Mouse (Mus musculus) adrenal gland, postnatal 36 days (tissue): ENCODE data around the gene Gm20388. TPM values are rescaled to one million over a fixed set of nuclear protein-coding genes. Genes with fewer than 3 reads are reported as not detected.

Source experiments
- DNase-seq, 2 experiments: peaks; one replicate each; pipeline ENCODE4 v3.0.0; 2021; ENCODE audit warnings: mixed read lengths in 1 of 2
- total RNA-seq, 2 experiments: library from RNA; stranded (reverse); gene quantifications; 2 replicates each; pipeline ENCODE4 v1.2.3; 2021

Gene Gm20388
- total RNA-seq, 2 experiments from 2014 or later, result 2.4 to 7.4 TPM

- DNase-seq, result no peak
Observed at GRCm38 (mm10) chr8:121842064-121842955, 1931.7 kb downstream of the Gm20388 start.

- no peak for DNase-seq
Observed at GRCm38 (mm10) chr8:121843184-121843733, 1932.6 kb downstream of the Gm20388 start.

GRCm38 (mm10) chr8:121844765-121845164 lies 1934.1 kb downstream of the Gm20388 start:
- no peak for DNase-seq

- DNase-seq, result no peak
Observed at GRCm38 (mm10) chr8:121846815-121847214, 1936.2 kb downstream of the Gm20388 start.

- DNase-seq, result no peak
Observed at GRCm38 (mm10) chr8:121847261-121847822, 1936.7 kb downstream of the Gm20388 start.

GRCm38 (mm10) chr8:121847987-121848386 lies 1937.3 kb downstream of the Gm20388 start:
- no peak for DNase-seq

GRCm38 (mm10) chr8:121848495-121848894 lies 1937.9 kb downstream of the Gm20388 start:
- DNase-seq, result peak in 1 of 2 experiments; percentile 15

- no peak for DNase-seq
Observed at GRCm38 (mm10) chr8:121849303-121849702, 1938.7 kb downstream of the Gm20388 start.

- peak; percentile 82 to 84 for DNase-seq
Observed at GRCm38 (mm10) chr8:121850018-121850417, 1939.4 kb downstream of the Gm20388 start.

- no peak for DNase-seq
Observed at GRCm38 (mm10) chr8:121850436-121850820, 1939.8 kb downstream of the Gm20388 start.

GRCm38 (mm10) chr8:121850821-121851470 lies 1940.3 kb downstream of the Gm20388 start:
- DNase-seq, result peak; percentile 97

GRCm38 (mm10) chr8:121851716-121852115 lies 1941.1 kb downstream of the Gm20388 start:
- no peak for DNase-seq

GRCm38 (mm10) chr8:121852464-121852863 lies 1941.8 kb downstream of the Gm20388 start:
- DNase-seq, result no peak

GRCm38 (mm10) chr8:121853586-121853985 lies 1942.9 kb downstream of the Gm20388 start:
- peak; percentile 74 to 76 for DNase-seq

GRCm38 (mm10) chr8:121856071-121856746 lies 1945.6 kb downstream of the Gm20388 start:
- peak; percentile 49 to 52 for DNase-seq

GRCm38 (mm10) chr8:121857331-121857730 lies 1946.7 kb downstream of the Gm20388 start:
- DNase-seq, result no peak

GRCm38 (mm10) chr8:121857747-121858146 lies 1947.1 kb downstream of the Gm20388 start:
- no peak for DNase-seq

GRCm38 (mm10) chr8:121861276-121861675 lies 1950.6 kb downstream of the Gm20388 start:
- DNase-seq, result no peak

- DNase-seq, result peak in 1 of 2 experiments; percentile 67
Observed at GRCm38 (mm10) chr8:121861806-121862548, 1951.3 kb downstream of the Gm20388 start.

GRCm38 (mm10) chr8:121865356-121865755 lies 1954.7 kb downstream of the Gm20388 start:
- DNase-seq, result no peak

- DNase-seq, result peak; percentile 81 to 83
Observed at GRCm38 (mm10) chr8:121868196-121868595, 1957.6 kb downstream of the Gm20388 start.
